Comparison of ENCODE assay signal across 9 mouse cellular contexts in the genomic region with DNA sequence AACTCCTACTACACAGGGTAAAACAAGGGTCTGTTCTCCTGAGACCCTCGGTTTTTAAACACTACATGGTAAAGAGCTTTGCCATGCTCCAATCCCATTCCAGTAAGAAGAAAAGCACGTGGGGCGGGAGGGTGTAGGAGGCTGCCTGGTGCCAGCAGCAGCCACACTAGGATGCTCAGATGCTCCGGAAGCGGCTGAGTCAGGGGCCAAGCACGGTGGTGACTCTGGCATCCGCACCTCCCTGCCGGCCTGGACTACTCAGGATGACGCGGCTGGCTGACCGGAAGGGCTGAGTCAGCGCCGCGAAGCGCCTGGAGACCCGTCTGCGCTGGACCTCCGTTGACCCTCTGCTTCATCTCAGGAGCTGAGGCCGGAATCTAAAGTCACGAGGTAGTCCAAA. TPM values are rescaled to one million over a fixed set of nuclear protein-coding genes. Genes with fewer than 3 reads are reported as not detected.
DNase-seq lines count a peak whose midpoint lies in the region; ATAC-seq and TF ChIP-seq lines count a peak whose summit lies in the region.
"Had no signal": no experiment of that assay in that cellular context is flagged by ENCODE, and none has a peak within 500 bp of the region (broad histone marks: within the 10 kb centered on the region; RNA-seq: fewer than 3 reads in every experiment).

No protein-coding gene starts in this region.

- no peaks in the 10 kb centered on the region for H3K27me3 ChIP-seq in hindbrain, postnatal 0 days (ENCODE audit: insufficient read depth, low read length)
- no peaks in the 10 kb centered on the region for H3K27me3 ChIP-seq in limb, embryonic 12.5 days
- peaks cover 5% of the 10 kb centered on the region; the same call in 1 of the 2 replicates for H3K27me3 ChIP-seq in midbrain, embryonic 12.5 days
- no peaks in the 10 kb centered on the region for H3K27me3 ChIP-seq in testis, adult 2 months (ENCODE audit: control insufficient read depth, insufficient read depth, low read length)

- no peak overlapping the region for H3K27ac ChIP-seq in hindbrain, postnatal 0 days
- H3K27ac ChIP-seq in limb, embryonic 12.5 days = no peak overlapping the region
- no peak overlapping the region for H3K27ac ChIP-seq in midbrain, embryonic 12.5 days (replicated peaks)
- H3K27ac ChIP-seq in testis, adult 2 months (ENCODE audit: control insufficient read depth, insufficient read depth, low read depth, low read length) = no peak overlapping the region

- ATAC-seq in hindbrain, postnatal 0 days = peak; percentile 78
- ATAC-seq in limb, embryonic 12.5 days (ENCODE audit: insufficient number of reproducible peaks, insufficient read depth, low FRiP score, low TSS enrichment, low read depth) = no peak
- peak; percentile 47; the same call in 1 of the 2 replicates for ATAC-seq in midbrain, embryonic 12.5 days (ENCODE audit: low FRiP score, low read depth)

- H3K4me3 ChIP-seq in hindbrain, postnatal 0 days (ENCODE audit: low read length) = peak overlapping the region; percentile 20
- H3K4me3 ChIP-seq in limb, embryonic 12.5 days (replicated peaks) = peak overlapping the region; percentile 12; the same call in 1 of the 2 replicates
- peak overlapping the region; percentile 18; the same call in 1 of the 2 replicates for H3K4me3 ChIP-seq in midbrain, embryonic 12.5 days
- H3K4me3 ChIP-seq in testis, adult 2 months (ENCODE audit: control insufficient read depth, low read depth, low read length) = peak overlapping the region; percentile 43
- H3K4me3 ChIP-seq: erythroblast, embryonic 14.5 days had no signal

- intact Hi-C loops in gastrocnemius, postnatal 14 days (cut with DNase I; ENCODE audit: low total_unique reads) = no loop called here

- TF ChIP-seq POLR2A in testis, adult 2 months (IDR thresholded peaks at IDR 0.05; ENCODE audit: control insufficient read depth, low read depth, low read length) = no peak

- DNase-seq in adrenal gland, adult 2 months = peak; percentile 91
- DNase-seq in cerebellum, postnatal 25 days = peak; percentile 74 to 80
- peak; percentile 51 for DNase-seq in gastrocnemius, postnatal 14 days
- DNase-seq in hindbrain, postnatal 0 days (ENCODE audit: low spot score) = peak; percentile 24
- DNase-seq in thymus, postnatal 25 days = no peak

- H3K4me1 ChIP-seq in hindbrain, postnatal 0 days (ENCODE audit: insufficient read depth, low read length) = no peaks in the 10 kb centered on the region
- H3K4me1 ChIP-seq in limb, embryonic 12.5 days (replicated peaks) = peaks cover 5% of the 10 kb centered on the region
- peaks cover 5% of the 10 kb centered on the region; the same call in 1 of the 2 replicates for H3K4me1 ChIP-seq in midbrain, embryonic 12.5 days
- peaks cover 4% of the 10 kb centered on the region for H3K4me1 ChIP-seq in testis, adult 2 months (ENCODE audit: control insufficient read depth, insufficient read depth, low read length)

- WGBS in hindbrain, postnatal 0 days = 15% methylated on average over 20 of the region's 20 CpGs
- whole genome bisulfite sequencing in limb, embryonic 12.5 days = 16% methylated on average over 20 of the region's 20 CpGs
- 11% methylated on average over 20 of the region's 20 CpGs for WGBS in midbrain, embryonic 12.5 days

- H3K4me2 ChIP-seq in hindbrain, postnatal 0 days (ENCODE audit: low read depth, low read length) = peak overlapping the region; percentile 43
- peak overlapping the region; percentile 51 for H3K4me2 ChIP-seq in limb, embryonic 12.5 days
- H3K4me2 ChIP-seq in midbrain, embryonic 12.5 days (replicated peaks) = peak overlapping the region; percentile 47

- no peak for TF ChIP-seq CTCF in hindbrain, postnatal 0 days (IDR thresholded peaks at IDR 0.05; ENCODE audit: low read depth)
- no peak for TF ChIP-seq CTCF in testis, adult 2 months (IDR thresholded peaks at IDR 0.05; ENCODE audit: control insufficient read depth, insufficient read depth, insufficient replicate concordance, low read depth, low read length)

- 0 out of 2 replicates have a peak overlapping the region, but pooled peaks have one; percentile 31 for H3K9ac ChIP-seq in hindbrain, postnatal 0 days (replicated peaks; ENCODE audit: low read length)
- no peak overlapping the region for H3K9ac ChIP-seq in limb, embryonic 12.5 days (replicated peaks)
- H3K9ac ChIP-seq in midbrain, embryonic 12.5 days (replicated peaks) = peak overlapping the region; percentile 43; the same call in 1 of the 2 replicates

- no peaks in the 10 kb centered on the region for H3K9me3 ChIP-seq in hindbrain, postnatal 0 days (ENCODE audit: low read length)
- no peaks in the 10 kb centered on the region for H3K9me3 ChIP-seq in limb, embryonic 12.5 days
- H3K9me3 ChIP-seq in midbrain, embryonic 12.5 days = no peaks in the 10 kb centered on the region

- H3K36me3 ChIP-seq in hindbrain, postnatal 0 days (ENCODE audit: insufficient read depth, low read length) = no peaks in the 10 kb centered on the region
- no peaks in the 10 kb centered on the region for H3K36me3 ChIP-seq in limb, embryonic 12.5 days
- H3K36me3 ChIP-seq in midbrain, embryonic 12.5 days = no peaks in the 10 kb centered on the region
- H3K36me3 ChIP-seq in testis, adult 2 months (ENCODE audit: control insufficient read depth, insufficient read depth, low read length) = no peaks in the 10 kb centered on the region

RNA-seq across cellular contexts. Expression of a gene that starts 15.1 kb away (rescaled TPM):
- total RNA-seq in adrenal gland, adult 2 months (2021) = 10 to 100 TPM; 79.8 to 84.7 TPM
- polyA plus RNA-seq in adrenal gland, adult 2 months (2012; rRNA removed) = 27.6 and 34.9 TPM in 2 replicates
- 10 to 100 TPM; 68.5 to 68.6 TPM for total RNA-seq in gastrocnemius, postnatal 14 days (2021)
- total RNA-seq in hindbrain, postnatal 0 days (2014; rRNA removed) = 75.4 and 87.0 TPM in 2 replicates
- polyA plus RNA-seq in hindbrain, postnatal 0 days (2015; fragmentation: Nextera tagmentation; extraction: Ambion mirVana) = 27.7 and 28.0 TPM in 2 replicates
- 44.2 and 46.5 TPM in 2 replicates for polyA plus RNA-seq in limb, embryonic 12.5 days (2016; fragmentation: Nextera tagmentation; extraction: Ambion mirVana)
- polyA plus RNA-seq in midbrain, embryonic 12.5 days (2016; fragmentation: Nextera tagmentation; extraction: Ambion mirVana) = 49.7 and 51.8 TPM in 2 replicates
- polyA plus RNA-seq in testis, adult 2 months (2012; rRNA removed) = 7.9 and 8.7 TPM in 2 replicates

RNA-seq across cellular contexts. Expression of a gene that starts 16.2 kb away (rescaled TPM):
- 10 to 100 TPM; 50.4 to 51.5 TPM for total RNA-seq in adrenal gland, adult 2 months (2021)
- polyA plus RNA-seq in adrenal gland, adult 2 months (2012; rRNA removed) = 12.2 and 15.1 TPM in 2 replicates
- total RNA-seq in gastrocnemius, postnatal 14 days (2021) = 10 to 100 TPM; 28.8 to 32.6 TPM
- total RNA-seq in hindbrain, postnatal 0 days (2014; rRNA removed) = 56.9 and 59.0 TPM in 2 replicates
- polyA plus RNA-seq in hindbrain, postnatal 0 days (2015; fragmentation: Nextera tagmentation; extraction: Ambion mirVana) = 58.7 and 59.6 TPM in 2 replicates
- polyA plus RNA-seq in limb, embryonic 12.5 days (2016; fragmentation: Nextera tagmentation; extraction: Ambion mirVana) = 78.0 and 79.5 TPM in 2 replicates
- polyA plus RNA-seq in midbrain, embryonic 12.5 days (2016; fragmentation: Nextera tagmentation; extraction: Ambion mirVana) = 74.6 and 77.5 TPM in 2 replicates
- 43.2 and 54.8 TPM in 2 replicates for polyA plus RNA-seq in testis, adult 2 months (2012; rRNA removed)

RNA-seq across cellular contexts. Expression of a gene that starts 42.7 kb away (rescaled TPM):
- 100 to 1,000 TPM; 147 to 174 TPM for total RNA-seq in adrenal gland, adult 2 months (2021)
- 103 and 118 TPM in 2 replicates for polyA plus RNA-seq in adrenal gland, adult 2 months (2012; rRNA removed)
- total RNA-seq in gastrocnemius, postnatal 14 days (2021) = 10 to 100 TPM; 50.2 to 57.4 TPM
- 174 and 191 TPM in 2 replicates for total RNA-seq in hindbrain, postnatal 0 days (2014; rRNA removed)
- polyA plus RNA-seq in hindbrain, postnatal 0 days (2015; fragmentation: Nextera tagmentation; extraction: Ambion mirVana) = 29.3 and 32.4 TPM in 2 replicates
- 40.7 and 48.4 TPM in 2 replicates for polyA plus RNA-seq in limb, embryonic 12.5 days (2016; fragmentation: Nextera tagmentation; extraction: Ambion mirVana)
- polyA plus RNA-seq in midbrain, embryonic 12.5 days (2016; fragmentation: Nextera tagmentation; extraction: Ambion mirVana) = 51.8 and 53.1 TPM in 2 replicates
- 41.1 and 41.3 TPM in 2 replicates for polyA plus RNA-seq in testis, adult 2 months (2012; rRNA removed)

RNA-seq across cellular contexts. Expression of a gene that starts 58.0 kb away (rescaled TPM):
- total RNA-seq in adrenal gland, adult 2 months (2021) = 10 to 100 TPM; 15.1 to 16.8 TPM
- 5.4 and 8.3 TPM in 2 replicates for polyA plus RNA-seq in adrenal gland, adult 2 months (2012; rRNA removed)
- total RNA-seq in gastrocnemius, postnatal 14 days (2021) = 1 to 10 TPM; 7.0 to 7.9 TPM
- 12.3 and 17.1 TPM in 2 replicates for total RNA-seq in hindbrain, postnatal 0 days (2014; rRNA removed)
- 6.2 and 7.1 TPM in 2 replicates for polyA plus RNA-seq in hindbrain, postnatal 0 days (2015; fragmentation: Nextera tagmentation; extraction: Ambion mirVana)
- 21.6 and 24.3 TPM in 2 replicates for polyA plus RNA-seq in limb, embryonic 12.5 days (2016; fragmentation: Nextera tagmentation; extraction: Ambion mirVana)
- 28.0 and 31.3 TPM in 2 replicates for polyA plus RNA-seq in midbrain, embryonic 12.5 days (2016; fragmentation: Nextera tagmentation; extraction: Ambion mirVana)
- polyA plus RNA-seq in testis, adult 2 months (2012; rRNA removed) = 10.8 and 12.7 TPM in 2 replicates
